Mouse (Mus musculus): ENCODE results near the gene Lgalsl. TPM values are rescaled to one million over a fixed set of nuclear protein-coding genes. Genes with fewer than 3 reads are reported as not detected.

The Lgalsl gene
- total RNA-seq, 1 experiment: 15.7 TPM

GRCm38 (mm10) chr11:20783467-20783866 lies 47.4 kb downstream of the Lgalsl start:
- Histone ChIP-seq H3K36me3 (ENCODE audit: control insufficient read depth, insufficient read depth, low read length, poor library complexity, severe bottlenecking) (no peaks in the 10 kb centered on the region), H3K9me3 (ENCODE audit: control insufficient read depth, insufficient read depth, low read depth, low read length) (no peaks in the 10 kb centered on the region; the same call in 1 of the 2 replicates), H3K9ac (ENCODE audit: insufficient read depth, low read depth, low read length, poor library complexity, severe bottlenecking) (no peak overlapping the region), H3K4me3 (ENCODE audit: insufficient read depth in 1 of 2, low read depth in 1 of 2, low read length in 2 of 2, poor library complexity in 1 of 2, severe bottlenecking in 1 of 2) (no peak overlapping the region), H3K4me1 (ENCODE audit: control insufficient read depth in 2 of 2, insufficient read depth in 2 of 2, low read length in 2 of 2, poor library complexity in 1 of 2) (no peaks in the 10 kb centered on the region), H3K27ac (ENCODE audit: insufficient read depth, low read depth, low read length, poor library complexity, severe bottlenecking) (no peak overlapping the region)
- DNase-seq (ENCODE audit: low read depth, low spot score): no peak
- TF ChIP-seq HCFC1 (IDR thresholded peaks at IDR 0.05; ENCODE audit: borderline replicate concordance, insufficient read depth, low read length) (no peak), ZNF384 (IDR thresholded peaks at IDR 0.05; ENCODE audit: low read depth, low read length) (no peak), ZC3H11A (IDR thresholded peaks at IDR 0.05; ENCODE audit: borderline replicate concordance, low read depth, low read length) (no peak), CHD2 (IDR thresholded peaks at IDR 0.05; ENCODE audit: low read depth, low read length) (no peak), MAFK (IDR thresholded peaks at IDR 0.05; ENCODE audit: insufficient read depth, low read depth, low read length) (no peak)
- in situ Hi-C loops (cut with MboI; ENCODE audit: low sequenced_read_pairs in 2 of 2, unreplicated experiment in 2 of 2): no loop called here

GRCm38 (mm10) chr11:20782620-20783019 lies 48.2 kb downstream of the Lgalsl start:
- DNase-seq (ENCODE audit: low read depth, low spot score): no peak
- H3K27ac ChIP-seq (ENCODE audit: insufficient read depth, low read depth, low read length, poor library complexity, severe bottlenecking): no peak overlapping the region
- no peaks in the 10 kb centered on the region; the same call in 1 of the 2 replicates for H3K9me3 ChIP-seq (ENCODE audit: control insufficient read depth, insufficient read depth, low read depth, low read length)
- no peak overlapping the region for H3K4me3 ChIP-seq (ENCODE audit: insufficient read depth in 1 of 2, low read depth in 1 of 2, low read length in 2 of 2, poor library complexity in 1 of 2, severe bottlenecking in 1 of 2)
- H3K9ac ChIP-seq (ENCODE audit: insufficient read depth, low read depth, low read length, poor library complexity, severe bottlenecking): no peak overlapping the region
- no peaks in the 10 kb centered on the region for H3K36me3 ChIP-seq (ENCODE audit: control insufficient read depth, insufficient read depth, low read length, poor library complexity, severe bottlenecking)
- TF ChIP-seq MAFK (IDR thresholded peaks at IDR 0.05; ENCODE audit: insufficient read depth, low read depth, low read length) (no peak), CHD2 (IDR thresholded peaks at IDR 0.05; ENCODE audit: low read depth, low read length) (no peak), HCFC1 (IDR thresholded peaks at IDR 0.05; ENCODE audit: borderline replicate concordance, insufficient read depth, low read length) (no peak), ZNF384 (IDR thresholded peaks at IDR 0.05; ENCODE audit: low read depth, low read length) (no peak), ZC3H11A (IDR thresholded peaks at IDR 0.05; ENCODE audit: borderline replicate concordance, low read depth, low read length) (no peak)
- no peaks in the 10 kb centered on the region for H3K4me1 ChIP-seq (ENCODE audit: control insufficient read depth in 2 of 2, insufficient read depth in 2 of 2, low read length in 2 of 2, poor library complexity in 1 of 2)
- in situ Hi-C loops (cut with MboI; ENCODE audit: low sequenced_read_pairs in 2 of 2, unreplicated experiment in 2 of 2): no loop called here

DNA sequence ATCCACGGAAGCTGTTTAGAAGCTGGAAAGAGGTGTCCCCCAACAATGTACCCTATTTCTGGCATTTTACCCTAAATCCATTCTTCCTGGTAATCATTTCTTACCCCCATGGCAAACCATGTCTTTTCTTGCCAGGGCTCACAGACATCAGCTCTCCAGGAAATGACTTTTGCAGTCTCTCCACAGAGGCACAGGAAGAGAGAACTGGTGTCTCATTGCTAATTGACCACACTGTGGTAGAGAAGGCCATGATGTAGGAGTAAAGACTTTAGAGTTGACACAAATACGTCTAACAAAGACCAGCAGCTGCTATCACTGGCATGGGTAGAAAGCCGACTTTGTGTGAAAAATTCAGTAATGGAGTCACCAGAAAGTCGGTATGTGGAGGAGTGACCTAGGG lies 50.5 kb downstream of the Lgalsl start:
- in situ Hi-C loops (cut with MboI; ENCODE audit: low sequenced_read_pairs in 2 of 2, unreplicated experiment in 2 of 2): no loop called here

GRCm38 (mm10) chr11:20778861-20779563 lies 51.8 kb downstream of the Lgalsl start:
- DNase-seq (ENCODE audit: low read depth, low spot score): no peak
- no peaks in the 10 kb centered on the region for H3K4me1 ChIP-seq (ENCODE audit: control insufficient read depth in 2 of 2, insufficient read depth in 2 of 2, low read length in 2 of 2, poor library complexity in 1 of 2)
- H3K4me3 ChIP-seq (ENCODE audit: insufficient read depth in 1 of 2, low read depth in 1 of 2, low read length in 2 of 2, poor library complexity in 1 of 2, severe bottlenecking in 1 of 2): no peak overlapping the region
- H3K27ac ChIP-seq (ENCODE audit: insufficient read depth, low read depth, low read length, poor library complexity, severe bottlenecking): no peak overlapping the region
- in situ Hi-C loops (cut with MboI; ENCODE audit: low sequenced_read_pairs in 2 of 2, unreplicated experiment in 2 of 2): no loop called here
- TF ChIP-seq ZNF384 (IDR thresholded peaks at IDR 0.05; ENCODE audit: low read depth, low read length) (no peak), MAFK (IDR thresholded peaks at IDR 0.05; ENCODE audit: insufficient read depth, low read depth, low read length) (no peak), CHD2 (IDR thresholded peaks at IDR 0.05; ENCODE audit: low read depth, low read length) (no peak), HCFC1 (IDR thresholded peaks at IDR 0.05; ENCODE audit: borderline replicate concordance, insufficient read depth, low read length) (no peak), ZC3H11A (IDR thresholded peaks at IDR 0.05; ENCODE audit: borderline replicate concordance, low read depth, low read length) (no peak)
- no peaks in the 10 kb centered on the region for H3K36me3 ChIP-seq (ENCODE audit: control insufficient read depth, insufficient read depth, low read length, poor library complexity, severe bottlenecking)
- no peak overlapping the region for H3K9ac ChIP-seq (ENCODE audit: insufficient read depth, low read depth, low read length, poor library complexity, severe bottlenecking)
- no peaks in the 10 kb centered on the region for H3K9me3 ChIP-seq (ENCODE audit: control insufficient read depth, insufficient read depth, low read depth, low read length)

More for the DNA sequence above, 50.5 kb downstream of the Lgalsl start:
- H3K4me1 ChIP-seq (ENCODE audit: control insufficient read depth in 2 of 2, insufficient read depth in 2 of 2, low read length in 2 of 2, poor library complexity in 1 of 2): no peaks in the 10 kb centered on the region
- H3K9ac ChIP-seq (ENCODE audit: insufficient read depth, low read depth, low read length, poor library complexity, severe bottlenecking): no peak overlapping the region
- no peaks in the 10 kb centered on the region for H3K36me3 ChIP-seq (ENCODE audit: control insufficient read depth, insufficient read depth, low read length, poor library complexity, severe bottlenecking)
- H3K4me3 ChIP-seq (ENCODE audit: insufficient read depth in 1 of 2, low read depth in 1 of 2, low read length in 2 of 2, poor library complexity in 1 of 2, severe bottlenecking in 1 of 2): no peak overlapping the region
- DNase-seq (ENCODE audit: low read depth, low spot score): no peak
- no peaks in the 10 kb centered on the region for H3K9me3 ChIP-seq (ENCODE audit: control insufficient read depth, insufficient read depth, low read depth, low read length)
- TF ChIP-seq ZC3H11A (IDR thresholded peaks at IDR 0.05; ENCODE audit: borderline replicate concordance, low read depth, low read length) (no peak), HCFC1 (IDR thresholded peaks at IDR 0.05; ENCODE audit: borderline replicate concordance, insufficient read depth, low read length) (no peak), CHD2 (IDR thresholded peaks at IDR 0.05; ENCODE audit: low read depth, low read length) (no peak), MAFK (IDR thresholded peaks at IDR 0.05; ENCODE audit: insufficient read depth, low read depth, low read length) (no peak), ZNF384 (IDR thresholded peaks at IDR 0.05; ENCODE audit: low read depth, low read length) (no peak)
- H3K27ac ChIP-seq (ENCODE audit: insufficient read depth, low read depth, low read length, poor library complexity, severe bottlenecking): no peak overlapping the region

All from ES-E14 (cell line).